Mouse (Mus musculus) C2C12 (cell line): Measurements from ENCODE around the gene Socs4.

ENCODE experiments used
- CTCF ChIP-seq: IDR thresholded peaks from one replicate; pipeline ENCODE4 v1.5.1; 2011; ENCODE audit not compliant: control insufficient read depth, insufficient read depth, insufficient read length
- FOSL1 ChIP-seq: IDR thresholded peaks from one replicate; pipeline ENCODE4 v1.8.0; 2011; ENCODE audit warnings: mild to moderate bottlenecking, low read length; ENCODE audit not compliant: poor library complexity, insufficient read depth, severe bottlenecking
- MAX ChIP-seq: IDR thresholded peaks from one replicate; pipeline ENCODE4 v1.6.1; 2011; ENCODE audit warnings: mild to moderate bottlenecking, control low read depth
- MYOD1 ChIP-seq: IDR thresholded peaks from one replicate; pipeline ENCODE4 v1.6.1; 2011; ENCODE audit warnings: low read depth; ENCODE audit not compliant: control insufficient read depth, insufficient read length
- USF1 ChIP-seq: IDR thresholded peaks from one replicate; pipeline ENCODE4 v1.6.1; 2011; ENCODE audit warnings: low read depth, mild to moderate bottlenecking, control low read depth, moderate library complexity

- no peak for TF ChIP-seq CTCF
- peak; percentile 53 for TF ChIP-seq MAX
- no peak for TF ChIP-seq USF1
- no peak for TF ChIP-seq FOSL1
- no peak for TF ChIP-seq MYOD1
Observed at GRCm38 (mm10) chr14:47298819-47299261, 22.1 kb downstream of the Socs4 start.
